1 mouse cellular context compared by ENCODE assay signal in genomic region chr11:69060448-69061254, GRCm38 (mm10).
A peak's percentile ranks its signal among the peaks of the same experiment; 100 is the strongest.
TF ChIP-seq lines count a peak whose summit lies in the region.

No protein-coding gene starts in this region.

TF ChIP-seq in MEL, 35 proteins besides CTCF, POLR2A, EP300 and RAD21 (continued from another document):
- TF ChIP-seq MXI1 (IDR thresholded peaks at IDR 0.05; ENCODE audit: low read depth, low read length) (no peak; the same call in 1 of the 2 replicates), NRF1 (IDR thresholded peaks at IDR 0.05; ENCODE audit: insufficient read depth, low read depth, low read length, poor library complexity, severe bottlenecking) (no peak), CHD2 (IDR thresholded peaks at IDR 0.05; ENCODE audit: low read length) (no peak), CHD1 (IDR thresholded peaks at IDR 0.05; ENCODE audit: low read depth, low read length) (no peak), TCF12 (IDR thresholded peaks at IDR 0.05; ENCODE audit: low read depth, low read length) (0 out of 2 replicates have a peak, but pooled peaks have one; percentile 1), MAX (IDR thresholded peaks at IDR 0.05; ENCODE audit: low read length) (0 out of 2 replicates have a peak, but pooled peaks have one; percentile 12), ELF1 (IDR thresholded peaks at IDR 0.05; ENCODE audit: low read depth, low read length) (no peak), GATA1 (IDR thresholded peaks at IDR 0.05; ENCODE audit: low read depth, low read length) (no peak), ZKSCAN1 (IDR thresholded peaks at IDR 0.05; ENCODE audit: low read depth, low read length) (no peak), SIN3A (IDR thresholded peaks at IDR 0.05; ENCODE audit: low read length) (0 out of 2 replicates have a peak, but pooled peaks have one; percentile 10), KAT2A (conservative IDR thresholded peaks at IDR 0.05; ENCODE audit: low read depth, low read length) (no peak), USF2 (IDR thresholded peaks at IDR 0.05; ENCODE audit: borderline replicate concordance in 1 of 2, insufficient read depth in 1 of 2, low read depth in 1 of 2, low read length in 2 of 2) (no peak), ZC3H11A (IDR thresholded peaks at IDR 0.05; ENCODE audit: low read depth, low read length) (no peak), E2F4 (IDR thresholded peaks at IDR 0.05; ENCODE audit: borderline replicate concordance, low read depth, low read length) (no peak), MAFK (IDR thresholded peaks at IDR 0.05; ENCODE audit: borderline replicate concordance, low read depth, low read length) (no peak), MYB (IDR thresholded peaks at IDR 0.05; ENCODE audit: low read depth, low read length) (no peak)
